9 mouse cellular contexts compared by ENCODE assay signal in the genomic region with DNA sequence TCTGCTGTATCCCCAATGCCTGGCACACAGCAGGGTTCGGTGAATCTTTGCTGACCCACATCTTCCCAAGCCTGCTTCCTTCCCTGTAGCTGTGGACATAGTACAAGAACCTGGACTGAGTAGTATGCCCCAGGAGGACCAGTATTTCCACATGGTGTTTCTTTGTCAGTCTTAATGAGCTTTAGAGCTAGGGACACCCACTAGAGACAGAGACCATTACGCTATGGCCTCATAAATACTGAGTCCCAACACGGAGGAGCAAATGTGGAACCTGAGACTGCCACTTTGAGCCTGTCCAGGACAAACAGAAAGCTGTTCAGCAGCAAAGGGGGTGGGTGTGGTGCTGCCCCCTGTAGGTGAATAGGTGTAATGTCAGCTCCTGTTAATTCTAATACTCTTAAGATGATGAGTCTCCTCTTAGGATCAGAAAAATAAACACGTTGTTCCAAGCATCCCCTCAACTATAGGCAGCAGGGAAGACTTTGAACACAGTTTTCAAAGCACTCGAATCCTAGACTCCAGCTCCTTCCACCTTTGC. TPM values are rescaled to one million over a fixed set of nuclear protein-coding genes. Genes with fewer than 3 reads are reported as not detected.
A peak's percentile ranks its signal among the peaks of the same experiment; 100 is the strongest.
DNase-seq lines count a peak whose midpoint lies in the region; ATAC-seq and TF ChIP-seq lines count a peak whose summit lies in the region.
"Had no signal": no experiment of that assay in that cellular context is flagged by ENCODE, and none has a peak within 500 bp of the region (broad histone marks: within the 10 kb centered on the region; RNA-seq: fewer than 3 reads in every experiment).

No protein-coding gene starts in this region.

- no peaks in the 10 kb centered on the region for H3K4me1 ChIP-seq in midbrain, postnatal 0 days (ENCODE audit: insufficient read depth, low read length)
- no peaks in the 10 kb centered on the region for H3K4me1 ChIP-seq in midbrain, embryonic 15.5 days
- no peaks in the 10 kb centered on the region for H3K4me1 ChIP-seq in stomach, postnatal 0 days (replicated peaks; ENCODE audit: control insufficient read depth, insufficient read depth)

- H3K4me2 ChIP-seq in midbrain, postnatal 0 days (ENCODE audit: low read depth, low read length, poor library complexity, severe bottlenecking) = no peak overlapping the region
- H3K4me2 ChIP-seq in midbrain, embryonic 15.5 days = no peak overlapping the region
- H3K4me2 ChIP-seq in stomach, postnatal 0 days (replicated peaks; ENCODE audit: low read depth) = no peak overlapping the region

- peak; percentile 39 for DNase-seq in embryo, embryonic 10 days (ENCODE audit: low spot score)
- DNase-seq in embryo, embryonic 9.5 days (ENCODE audit: extremely low spot score) = no peak
- DNase-seq in midbrain, postnatal 0 days (ENCODE audit: low spot score) = no peak
- peak; percentile 37 for DNase-seq in embryo, embryonic 11 days
- peak; percentile 24 for DNase-seq in stomach, postnatal 0 days (ENCODE audit: low spot score)
- no peak for DNase-seq in ovary, postnatal 14 days (ENCODE audit: low spot score)
- no peak for DNase-seq in right cerebral cortex, postnatal 14 days

- H3K27ac ChIP-seq in midbrain, postnatal 0 days (ENCODE audit: low read depth, low read length) = no peak overlapping the region
- no peak overlapping the region for H3K27ac ChIP-seq in midbrain, embryonic 15.5 days
- no peak overlapping the region for H3K27ac ChIP-seq in stomach, postnatal 0 days (replicated peaks)

- WGBS in midbrain, postnatal 0 days = 53% methylated on average over 5 of the region's 5 CpGs
- 55% methylated on average over 5 of the region's 5 CpGs for WGBS in midbrain, embryonic 15.5 days
- 42% methylated on average over 5 of the region's 5 CpGs for WGBS in stomach, postnatal 0 days

- TF ChIP-seq EP300 in stomach, postnatal 0 days (optimal IDR thresholded peaks at IDR 0.05) = no peak

- no peaks in the 10 kb centered on the region for H3K27me3 ChIP-seq in midbrain, postnatal 0 days (ENCODE audit: insufficient read depth, low read length)
- no peaks in the 10 kb centered on the region for H3K27me3 ChIP-seq in midbrain, embryonic 15.5 days (replicated peaks)
- no peaks in the 10 kb centered on the region for H3K27me3 ChIP-seq in stomach, postnatal 0 days (ENCODE audit: control insufficient read depth, insufficient read depth, low read length)

- H3K9ac ChIP-seq in midbrain, postnatal 0 days (replicated peaks; ENCODE audit: low read length, poor library complexity, severe bottlenecking) = no peak overlapping the region
- H3K9ac ChIP-seq in midbrain, embryonic 15.5 days = no peak overlapping the region
- H3K9ac ChIP-seq in stomach, postnatal 0 days (ENCODE audit: low read length) = no peak overlapping the region

- no peak overlapping the region for H3K4me3 ChIP-seq in midbrain, postnatal 0 days (ENCODE audit: low read depth, low read length)
- H3K4me3 ChIP-seq in midbrain, embryonic 15.5 days = no peak overlapping the region
- no peak overlapping the region for H3K4me3 ChIP-seq in stomach, postnatal 0 days (ENCODE audit: low read depth, low read length)

- no peak; the same call in 1 of the 2 replicates for ATAC-seq in midbrain, postnatal 0 days (ENCODE audit: low FRiP score)
- no peak for ATAC-seq in midbrain, embryonic 15.5 days (replicated peaks)
- ATAC-seq in stomach, postnatal 0 days (ENCODE audit: low FRiP score, low TSS enrichment) = no peak
- ATAC-seq: intestine, embryonic 16.5 days had no signal

- H3K9me3 ChIP-seq in midbrain, postnatal 0 days (ENCODE audit: low read length) = no peaks in the 10 kb centered on the region
- H3K9me3 ChIP-seq in midbrain, embryonic 15.5 days = no peaks in the 10 kb centered on the region
- H3K9me3 ChIP-seq in stomach, postnatal 0 days (ENCODE audit: control insufficient read depth, low read length) = no peaks in the 10 kb centered on the region

- peak; percentile 63 for TF ChIP-seq CTCF in midbrain, postnatal 0 days (IDR thresholded peaks at IDR 0.05)
- TF ChIP-seq CTCF in stomach, postnatal 0 days (IDR thresholded peaks at IDR 0.05; ENCODE audit: low read depth) = peak; percentile 77

- no peaks in the 10 kb centered on the region for H3K36me3 ChIP-seq in midbrain, postnatal 0 days (ENCODE audit: insufficient read depth, low read length)
- no peaks in the 10 kb centered on the region for H3K36me3 ChIP-seq in midbrain, embryonic 15.5 days (replicated peaks)
- no peaks in the 10 kb centered on the region for H3K36me3 ChIP-seq in stomach, postnatal 0 days (ENCODE audit: control insufficient read depth, insufficient read depth, low read length)

RNA-seq across cellular contexts. Expression of gene Pdia6, which starts 44.4 kb away (rescaled TPM):
- total RNA-seq in midbrain, postnatal 0 days (2014; rRNA removed) = 85.4 and 116 TPM in 2 replicates
- 184 and 188 TPM in 2 replicates for polyA plus RNA-seq in midbrain, postnatal 0 days (2015; fragmentation: Nextera tagmentation; extraction: Ambion mirVana)
- polyA plus RNA-seq in midbrain, embryonic 15.5 days (2015; fragmentation: Nextera tagmentation; extraction: Ambion mirVana) = 270 and 273 TPM in 2 replicates
- polyA plus RNA-seq in stomach, postnatal 0 days (2015; fragmentation: Nextera tagmentation; extraction: Ambion mirVana) = 353 and 375 TPM in 2 replicates

RNA-seq across cellular contexts. Expression of gene Kcnf1, which starts 45.3 kb away (rescaled TPM):
- total RNA-seq in midbrain, postnatal 0 days (2014; rRNA removed) = 11.0 and 12.2 TPM in 2 replicates
- 4.7 and 5.1 TPM in 2 replicates for polyA plus RNA-seq in midbrain, postnatal 0 days (2015; fragmentation: Nextera tagmentation; extraction: Ambion mirVana)
- 5.0 and 5.5 TPM in 2 replicates for polyA plus RNA-seq in midbrain, embryonic 15.5 days (2015; fragmentation: Nextera tagmentation; extraction: Ambion mirVana)
- 0.59 and 0.70 TPM in 2 replicates for polyA plus RNA-seq in stomach, postnatal 0 days (2015; fragmentation: Nextera tagmentation; extraction: Ambion mirVana)

Comparison
In these comparisons a context has a peak if more than half of its experiments do, and no peak if none do; other contexts are left out.
1. DNase-seq: peak in embryo, embryonic 10 days (single experiment), embryo, embryonic 11 days (single experiment) and stomach, postnatal 0 days (single experiment); none in embryo, embryonic 9.5 days (single experiment), midbrain, postnatal 0 days (single experiment), ovary, postnatal 14 days (single experiment) and right cerebral cortex, postnatal 14 days (single experiment).